ENCODE assay signal across 20 mouse cellular contexts in genomic region chr12:12239502-12239901, GRCm38 (mm10). TPM values are rescaled to one million over a fixed set of nuclear protein-coding genes. Genes with fewer than 3 reads are reported as not detected.
DNase-seq lines count a peak whose midpoint lies in the region; ATAC-seq lines count a peak whose summit lies in the region.
"Had no signal": no experiment of that assay in that cellular context is flagged by ENCODE, and none has a peak within 500 bp of the region (broad histone marks: within the 10 kb centered on the region; RNA-seq: fewer than 3 reads in every experiment).

No protein-coding gene starts in this region.

- no peaks in the 10 kb centered on the region for H3K9me3 ChIP-seq in hindbrain, embryonic 10.5 days
- no peaks in the 10 kb centered on the region for H3K9me3 ChIP-seq in hindbrain, embryonic 16.5 days (ENCODE audit: control insufficient read depth, low read length)
- H3K9me3 ChIP-seq in midbrain, embryonic 11.5 days (ENCODE audit: control insufficient read depth, low read length): no peaks in the 10 kb centered on the region
- H3K9me3 ChIP-seq in midbrain, embryonic 16.5 days (replicated peaks; ENCODE audit: control insufficient read depth, low read length, poor library complexity, severe bottlenecking): no peaks in the 10 kb centered on the region

- no peak overlapping the region for H3K4me3 ChIP-seq in hindbrain, embryonic 10.5 days
- H3K4me3 ChIP-seq in hindbrain, embryonic 16.5 days (ENCODE audit: low read length): no peak overlapping the region
- no peak overlapping the region for H3K4me3 ChIP-seq in midbrain, embryonic 11.5 days (ENCODE audit: low read depth, low read length)
- no peak overlapping the region for H3K4me3 ChIP-seq in midbrain, embryonic 16.5 days (ENCODE audit: low read depth, low read length)

- 0 out of 2 replicates have a peak, but pooled peaks cover 8% of the 10 kb centered on the region for H3K4me1 ChIP-seq in hindbrain, embryonic 10.5 days (replicated peaks)
- H3K4me1 ChIP-seq in hindbrain, embryonic 16.5 days (ENCODE audit: control insufficient read depth, insufficient read depth, low read depth, low read length): no peaks in the 10 kb centered on the region
- H3K4me1 ChIP-seq in midbrain, embryonic 11.5 days (ENCODE audit: control insufficient read depth, insufficient read depth, low read length): no peaks in the 10 kb centered on the region
- H3K4me1 ChIP-seq in midbrain, embryonic 16.5 days (ENCODE audit: control insufficient read depth, insufficient read depth, low read length): 0 out of 2 replicates have a peak, but pooled peaks cover 2% of the 10 kb centered on the region

- WGBS in hindbrain, embryonic 10.5 days: 63% methylated on average over 3 of the region's 3 CpGs
- 44% methylated on average over 3 of the region's 3 CpGs for WGBS in hindbrain, embryonic 16.5 days
- WGBS in midbrain, embryonic 11.5 days: 65% methylated on average over 3 of the region's 3 CpGs
- 64% methylated on average over 3 of the region's 3 CpGs for WGBS in midbrain, embryonic 16.5 days

- H3K27ac ChIP-seq in hindbrain, embryonic 10.5 days: no peak overlapping the region
- H3K27ac ChIP-seq in hindbrain, embryonic 16.5 days (ENCODE audit: low read depth, low read length): no peak overlapping the region
- H3K27ac ChIP-seq in midbrain, embryonic 11.5 days (ENCODE audit: low read depth, low read length): no peak overlapping the region
- H3K27ac ChIP-seq in midbrain, embryonic 16.5 days (ENCODE audit: low read length): no peak overlapping the region

- no peaks in the 10 kb centered on the region for H3K27me3 ChIP-seq in hindbrain, embryonic 10.5 days (ENCODE audit: insufficient read depth, poor library complexity, severe bottlenecking)
- no peaks in the 10 kb centered on the region for H3K27me3 ChIP-seq in hindbrain, embryonic 16.5 days (replicated peaks; ENCODE audit: control insufficient read depth, insufficient read depth, low read length)
- no peaks in the 10 kb centered on the region for H3K27me3 ChIP-seq in midbrain, embryonic 11.5 days (ENCODE audit: control insufficient read depth, insufficient read depth, low read length)
- no peaks in the 10 kb centered on the region for H3K27me3 ChIP-seq in midbrain, embryonic 16.5 days (ENCODE audit: control insufficient read depth, insufficient read depth, low read depth, low read length)
- H3K27me3 ChIP-seq: CH12.LX had no signal

- no peak overlapping the region for H3K9ac ChIP-seq in hindbrain, embryonic 16.5 days (ENCODE audit: low read depth, low read length)
- H3K9ac ChIP-seq in midbrain, embryonic 11.5 days (ENCODE audit: low read length): no peak overlapping the region
- H3K9ac ChIP-seq in midbrain, embryonic 16.5 days (ENCODE audit: low read depth, low read length): no peak overlapping the region

- peak; percentile 13 for DNase-seq in hindbrain, embryonic 10.5 days (ENCODE audit: low spot score)
- DNase-seq in midbrain, embryonic 11.5 days (ENCODE audit: low spot score, missing footprints): peak; percentile 78
- DNase-seq: adrenal gland, adult 2 months; adrenal gland, adult 8-10 months; adrenal gland, postnatal 10 days; adrenal gland, postnatal 14 days; adrenal gland, postnatal 25 days; adrenal gland, postnatal 36 days; B cell, adult 2 months; cerebellum, adult 11 months; cerebellum, adult 11-12 months; cerebellum, adult 18-20 months had no signal

- no peak overlapping the region for H3K4me2 ChIP-seq in hindbrain, embryonic 16.5 days (ENCODE audit: low read length)
- H3K4me2 ChIP-seq in midbrain, embryonic 11.5 days: no peak overlapping the region
- H3K4me2 ChIP-seq in midbrain, embryonic 16.5 days (ENCODE audit: low read length): no peak overlapping the region

- no peak for ATAC-seq in hindbrain, embryonic 16.5 days
- peak; percentile 68; the same call in 1 of the 2 replicates for ATAC-seq in midbrain, embryonic 11.5 days (ENCODE audit: low FRiP score)
- no peak for ATAC-seq in midbrain, embryonic 16.5 days
- ATAC-seq: activated CD4-positive, CD25-positive, alpha-beta regulatory T cell, adult 4 months; CD4-positive, CD25-positive, alpha-beta regulatory T cell, adult 4 months; Patski had no signal

- no peaks in the 10 kb centered on the region for H3K36me3 ChIP-seq in hindbrain, embryonic 10.5 days
- no peaks in the 10 kb centered on the region for H3K36me3 ChIP-seq in hindbrain, embryonic 16.5 days (ENCODE audit: control insufficient read depth, insufficient read depth, low read length)
- no peaks in the 10 kb centered on the region for H3K36me3 ChIP-seq in midbrain, embryonic 11.5 days (ENCODE audit: control insufficient read depth, insufficient read depth, low read length)
- no peaks in the 10 kb centered on the region for H3K36me3 ChIP-seq in midbrain, embryonic 16.5 days (ENCODE audit: control insufficient read depth, insufficient read depth, low read length)
- H3K36me3 ChIP-seq: G1E had no signal

RNA-seq across cellular contexts. Expression of gene Fam49a, which starts 22.4 kb away (rescaled TPM):
- polyA plus RNA-seq in hindbrain, embryonic 10.5 days (2016; fragmentation: Nextera tagmentation; extraction: Ambion mirVana): 9.0 and 13.4 TPM in 2 replicates
- polyA plus RNA-seq in hindbrain, embryonic 16.5 days (2015; fragmentation: Nextera tagmentation; extraction: Ambion mirVana): 61.9 and 65.1 TPM in 2 replicates
- polyA plus RNA-seq in midbrain, embryonic 11.5 days (2014; fragmentation: Nextera tagmentation; extraction: Ambion mirVana): 14.4 and 18.2 TPM in 2 replicates
- polyA plus RNA-seq in midbrain, embryonic 16.5 days (2015; fragmentation: Nextera tagmentation; extraction: Ambion mirVana): 68.5 and 72.1 TPM in 2 replicates
- polyA plus RNA-seq: C2C12, G1E had no signal
